Mouse (Mus musculus) cerebellum, adult 2 months (tissue): ENCODE measurements around the gene Vars2. TPM values are rescaled to one million over a fixed set of nuclear protein-coding genes. Genes with fewer than 3 reads are reported as not detected.

Experiments
- DNase-seq, 2 experiments: peaks; one replicate each; pipeline ENCODE4 v3.0.0; 2021
- H3K27ac ChIP-seq: fragments of 200-500 bp; 2 replicates; pipeline ENCODE4 v1.5.1; 2012; ENCODE audit warnings: low read length, control low read depth, inconsistent platforms; ENCODE audit not compliant: insufficient read depth
- H3K27me3 ChIP-seq: fragments of 200-500 bp; 2 replicates; pipeline ENCODE4 v1.6.1; 2012; ENCODE audit warnings: inconsistent platforms, mild to moderate bottlenecking, low read length, moderate library complexity; ENCODE audit not compliant: control insufficient read depth, insufficient read depth
- H3K4me1 ChIP-seq: fragments of 200-500 bp; 2 replicates; pipeline ENCODE4 v1.6.1; 2011; ENCODE audit warnings: low read length; ENCODE audit not compliant: control insufficient read depth, insufficient read depth
- H3K4me3 ChIP-seq: fragments of 200-500 bp; replicated peaks from 2 replicates; pipeline ENCODE3; 2011; ENCODE audit warnings: mild to moderate bottlenecking, low read depth, low read length, control low read depth; ENCODE audit not compliant: insufficient read depth
- CTCF ChIP-seq: fragments of 200-500 bp; IDR thresholded peaks from 2 replicates; pipeline ENCODE4 v1.5.1; 2011; ENCODE audit warnings: low read depth, mild to moderate bottlenecking, control low read depth, low read length, moderate library complexity, borderline replicate concordance; ENCODE audit not compliant: insufficient read depth
- POLR2A ChIP-seq: fragments of 200-500 bp; IDR thresholded peaks from 2 replicates; pipeline ENCODE4 v1.6.1; 2011; ENCODE audit warnings: low read length, control low read depth, borderline replicate concordance; ENCODE audit not compliant: insufficient read depth
- WGBS: fragments of 180-500 bp; shearing (Covaris S2); methylation state at CpG from one replicate; pipeline ENCODE4 v1.1.7; 2018; 5-methylcytosine and 5-hydroxymethylcytosine counted together
- polyA plus RNA-seq: library from polyadenylated mRNA; depleted of rRNA; stranded (reverse); fragments of >200 nt; gene quantifications from 2 replicates; pipeline ENCODE4 v1.2.3, GENCODE M21; 2012

Gene Vars2
- polyA plus RNA-seq, 1 experiment: 35.9 TPM

DNA sequence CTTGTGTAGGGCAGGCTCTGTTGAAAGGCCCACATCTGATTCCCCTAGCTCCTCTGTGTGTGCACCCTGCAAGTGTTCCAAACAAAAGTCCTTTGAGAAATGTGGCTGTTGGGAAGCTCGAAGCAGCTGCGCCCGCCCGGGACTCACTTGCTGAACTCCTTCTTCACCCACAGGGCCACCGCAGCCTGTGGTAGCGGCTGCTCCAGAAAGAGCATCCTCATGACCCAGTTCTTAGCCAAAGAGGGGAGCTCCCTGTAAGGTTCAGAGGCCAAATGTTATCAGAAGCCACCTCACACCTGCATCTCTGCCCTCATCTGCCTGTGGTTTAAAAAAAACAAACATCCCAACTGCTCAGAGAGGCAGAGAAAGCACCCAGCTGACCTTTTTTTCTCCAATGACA is 4.5 kb upstream of the Vars2 start:
- Histone ChIP-seq H3K27ac (no peak overlapping the region), H3K4me1 (no peaks in the 10 kb centered on the region), H3K4me3 (no peak overlapping the region), H3K27me3 (no peaks in the 10 kb centered on the region)
- 84% methylated on average over 6 of the region's 6 CpGs for WGBS
- no peak for DNase-seq
- TF ChIP-seq POLR2A (no peak), CTCF (no peak)

DNA sequence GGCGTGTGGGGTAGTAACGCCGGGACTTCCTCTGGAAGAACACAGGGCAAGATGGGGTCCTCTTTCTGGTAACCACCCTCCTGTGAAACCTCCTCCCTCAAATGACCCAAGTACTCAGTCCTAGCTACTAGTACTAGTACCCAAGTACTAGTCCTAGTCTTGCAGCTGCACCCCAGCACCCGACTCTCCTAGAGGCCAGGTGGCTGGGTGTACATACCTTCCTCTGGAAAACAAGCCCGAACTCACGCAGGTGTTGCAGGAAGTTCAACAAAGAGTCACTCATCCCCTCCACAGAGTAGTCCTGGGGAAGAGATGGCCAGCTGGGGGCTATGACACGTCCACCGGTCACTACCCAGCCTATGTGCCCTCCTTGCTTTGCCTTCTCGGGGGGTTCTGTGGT is 2.3 kb upstream of the Vars2 start:
- TF ChIP-seq CTCF: no peak
- TF ChIP-seq POLR2A: no peak
- H3K27me3 ChIP-seq: no peaks in the 10 kb centered on the region
- no peak overlapping the region for H3K4me3 ChIP-seq
- no peak overlapping the region for H3K27ac ChIP-seq
- peaks cover 6% of the 10 kb centered on the region; the same call in 1 of the 2 replicates for H3K4me1 ChIP-seq
- WGBS: 93% methylated on average over 9 of the region's 9 CpGs
- DNase-seq: no peak

- WGBS: 3% methylated on average over 13 of the region's 13 CpGs
- TF ChIP-seq POLR2A (no peak), CTCF (no peak)
- Histone ChIP-seq H3K4me3 (peak overlapping the region; percentile 78), H3K4me1 (peaks cover 6% of the 10 kb centered on the region; the same call in 1 of the 2 replicates), H3K27me3 (no peaks in the 10 kb centered on the region), H3K27ac (peak overlapping the region; percentile 14)
- no peak for DNase-seq
Measured at GRCm38 (mm10) chr17:35666851-35667256, 538 bp downstream of the Vars2 start.

DNA sequence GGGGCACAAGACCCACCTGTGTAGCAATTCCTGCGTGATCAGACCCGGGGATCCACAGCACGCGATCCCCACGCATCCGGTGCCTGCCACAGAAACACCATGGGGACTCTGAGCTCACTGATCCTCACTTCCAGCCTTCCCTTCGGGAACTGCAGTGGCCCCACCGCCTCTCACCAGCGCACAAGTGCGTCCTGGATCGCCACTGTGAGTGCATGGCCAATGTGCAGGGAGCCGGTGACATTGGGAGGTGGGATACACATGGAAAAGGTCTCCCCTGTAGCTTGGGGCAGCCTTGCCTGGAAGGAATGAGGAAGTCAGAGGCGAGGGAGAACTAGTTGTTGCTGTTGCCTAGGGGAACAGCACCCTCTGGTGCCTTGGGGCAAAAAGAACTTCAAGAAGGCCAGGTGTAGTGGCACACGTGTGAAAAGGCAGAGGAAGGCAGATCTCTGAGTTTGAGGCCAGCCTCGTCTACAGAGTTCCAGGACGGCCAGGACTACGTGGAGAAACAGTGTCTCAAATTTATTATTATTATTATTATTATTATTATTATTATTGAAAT is 1.4 kb downstream of the Vars2 start:
- Histone ChIP-seq H3K4me1 (peaks cover 6% of the 10 kb centered on the region; the same call in 1 of the 2 replicates), H3K27me3 (no peaks in the 10 kb centered on the region), H3K27ac (no peak overlapping the region), H3K4me3 (no peak overlapping the region)
- 75% methylated on average over 17 of the region's 17 CpGs for WGBS
- TF ChIP-seq CTCF: peak; percentile 52
- no peak for TF ChIP-seq POLR2A
- no peak for DNase-seq

GRCm38 (mm10) chr17:35653086-35653485 is 14.3 kb downstream of the Vars2 start:
- Histone ChIP-seq H3K4me3 (no peak overlapping the region), H3K4me1 (no peaks in the 10 kb centered on the region; the same call in 1 of the 2 replicates), H3K27ac (no peak overlapping the region), H3K27me3 (no peaks in the 10 kb centered on the region)
- TF ChIP-seq CTCF: no peak
- TF ChIP-seq POLR2A: no peak
- 68% methylated on average over 2 of the region's 2 CpGs for WGBS
- no peak for DNase-seq

DNA sequence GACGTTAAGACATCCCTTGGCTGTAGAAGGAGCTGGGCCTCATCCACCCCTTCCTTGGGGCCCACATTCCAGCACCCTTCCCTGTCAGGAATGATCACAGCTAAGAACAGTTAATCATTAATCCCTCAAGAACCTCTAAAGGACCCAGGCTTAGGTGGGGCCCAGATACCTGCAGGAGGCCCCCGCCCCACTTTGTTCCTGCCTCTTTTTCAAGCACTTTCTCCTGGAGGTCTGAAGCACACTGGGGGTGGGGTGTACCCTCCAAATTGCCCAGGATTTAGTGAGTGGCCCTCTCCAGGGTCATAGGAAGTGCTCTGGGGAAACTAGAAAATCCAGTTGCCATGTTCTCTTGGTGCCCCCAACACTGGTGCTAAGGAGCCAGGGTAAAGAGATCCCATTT is 18.0 kb downstream of the Vars2 start:
- 75% methylated on average over 2 of the region's 2 CpGs for WGBS
- DNase-seq: no peak
- Histone ChIP-seq H3K27ac (no peak overlapping the region), H3K27me3 (no peaks in the 10 kb centered on the region), H3K4me1 (no peaks in the 10 kb centered on the region; the same call in 1 of the 2 replicates), H3K4me3 (no peak overlapping the region)
- no peak for TF ChIP-seq POLR2A
- TF ChIP-seq CTCF: no peak

DNA sequence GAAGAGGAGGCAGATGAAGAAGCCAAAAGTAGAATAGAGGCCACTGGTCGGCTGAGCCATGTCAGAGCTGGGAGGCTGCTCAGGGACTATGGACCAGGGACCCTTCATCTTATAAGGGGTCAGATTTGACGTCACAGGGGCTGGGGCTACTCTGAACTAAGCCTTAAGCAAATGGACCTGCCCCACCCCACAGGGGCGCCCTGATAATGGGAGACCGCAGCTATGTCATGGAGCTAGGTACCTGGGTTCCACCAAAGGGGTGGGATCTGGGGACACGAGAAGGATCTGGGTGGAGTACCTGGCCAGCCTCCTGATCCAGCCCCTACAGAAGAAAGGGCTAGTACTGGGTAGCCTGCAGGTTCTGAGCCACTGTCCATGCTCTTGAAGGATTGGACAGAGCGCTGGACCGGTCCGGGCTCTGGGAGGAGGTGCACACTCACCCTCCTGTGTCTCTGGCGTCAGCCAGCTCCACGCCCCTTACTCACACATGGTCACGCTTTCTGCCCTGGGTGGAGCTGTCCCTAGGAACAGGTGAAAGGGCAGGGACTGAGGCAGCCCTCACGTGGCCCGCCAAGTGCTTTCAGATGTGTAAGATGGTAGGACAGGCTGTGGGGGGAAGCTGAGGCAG is 23.7 kb downstream of the Vars2 start, which contains the start of gene Mucl3:
Mucl3 (minus strand) TSS at position 87 of the 628 bp plus-strand sequence.
- no peaks in the 10 kb centered on the region for H3K4me1 ChIP-seq
- no peak for DNase-seq
- no peaks in the 10 kb centered on the region for H3K27me3 ChIP-seq
- H3K27ac ChIP-seq: no peak within 1 kb of the TSS
- 65% methylated on average over 13 of the region's 13 CpGs for WGBS
- no peak for TF ChIP-seq POLR2A
- no peak for TF ChIP-seq CTCF
- no peak within 1 kb of the TSS for H3K4me3 ChIP-seq

- WGBS: 49% methylated on average over 6 of the region's 6 CpGs
- DNase-seq: no peak
Measured at GRCm38 (mm10) chr17:35639352-35639751, 28.0 kb downstream of the Vars2 start.

More at GRCm38 (mm10) chr17:35639352-35639751, 28.0 kb downstream of the Vars2 start:
- Histone ChIP-seq H3K4me1 (no peaks in the 10 kb centered on the region), H3K27me3 (no peaks in the 10 kb centered on the region), H3K4me3 (no peak overlapping the region), H3K27ac (no peak overlapping the region)
- no peak for TF ChIP-seq POLR2A
- TF ChIP-seq CTCF: no peak
